Mouse (Mus musculus) embryo, embryonic 10.5 days (tissue): ENCODE results near the gene Runx1.

Experiments used
- DNase-seq: peaks from one replicate; pipeline ENCODE4 v3.0.0-alpha.2; 2015; ENCODE audit warnings: low spot score

The Runx1 gene

DNA sequence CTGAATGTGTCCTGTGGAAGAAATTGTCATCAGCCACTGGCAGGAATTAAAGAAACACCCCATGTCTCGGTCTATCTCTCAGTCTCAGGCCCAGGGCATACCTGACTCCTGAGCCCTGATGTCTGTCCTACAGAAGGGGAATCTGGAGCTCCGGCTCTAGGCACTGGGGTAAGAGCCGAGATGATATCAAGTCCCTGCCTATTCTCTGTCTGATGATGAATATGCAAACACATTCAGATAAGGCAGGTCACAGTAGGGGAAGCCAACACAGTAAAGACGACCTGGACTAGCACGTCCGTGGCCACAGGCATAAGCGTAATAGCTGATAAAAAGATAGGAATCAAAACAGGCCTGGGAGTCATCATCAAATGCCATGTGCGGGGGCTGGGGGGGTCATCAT, 32.2 kb downstream of the Runx1 start:
- no peak for DNase-seq

DNA sequence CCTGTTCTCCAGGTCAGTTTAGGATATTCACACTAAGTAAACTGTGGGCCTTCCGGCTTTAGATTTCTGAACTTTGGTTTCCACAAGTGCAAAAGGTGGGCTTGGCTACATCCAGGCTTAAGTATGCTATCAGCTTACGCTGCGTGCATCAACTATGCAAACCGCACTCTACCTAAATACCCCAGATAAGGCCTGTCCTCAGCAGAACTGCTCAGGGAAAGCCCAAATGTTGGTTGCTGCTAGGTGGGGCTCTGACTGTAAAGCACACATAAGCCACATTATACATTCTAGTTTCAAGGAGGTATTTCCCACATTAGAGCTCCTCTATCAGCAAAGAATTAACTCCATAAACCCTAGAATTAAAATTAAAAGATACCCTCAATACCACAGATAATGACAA, 33.0 kb downstream of the Runx1 start:
- no peak for DNase-seq

DNA sequence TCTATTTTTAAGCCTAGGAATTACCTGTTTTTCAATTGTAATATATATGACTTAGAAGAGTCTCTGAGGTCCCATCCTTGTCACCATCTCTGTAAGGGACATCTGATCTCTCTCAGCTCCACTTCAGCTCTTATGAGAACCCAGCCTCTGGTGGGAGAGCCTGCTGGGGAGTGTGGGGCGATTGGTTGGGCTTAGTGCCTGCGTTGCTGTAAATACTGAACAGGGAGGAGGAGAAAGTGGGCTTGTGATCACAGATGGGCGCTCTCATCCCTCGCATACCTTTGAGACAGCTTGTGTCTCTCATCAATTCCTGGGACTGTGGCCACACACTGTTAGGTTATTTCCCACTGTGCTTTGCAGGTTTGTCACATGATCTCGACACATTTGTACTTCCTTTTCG, 35.3 kb downstream of the Runx1 start:
- no peak for DNase-seq

DNA sequence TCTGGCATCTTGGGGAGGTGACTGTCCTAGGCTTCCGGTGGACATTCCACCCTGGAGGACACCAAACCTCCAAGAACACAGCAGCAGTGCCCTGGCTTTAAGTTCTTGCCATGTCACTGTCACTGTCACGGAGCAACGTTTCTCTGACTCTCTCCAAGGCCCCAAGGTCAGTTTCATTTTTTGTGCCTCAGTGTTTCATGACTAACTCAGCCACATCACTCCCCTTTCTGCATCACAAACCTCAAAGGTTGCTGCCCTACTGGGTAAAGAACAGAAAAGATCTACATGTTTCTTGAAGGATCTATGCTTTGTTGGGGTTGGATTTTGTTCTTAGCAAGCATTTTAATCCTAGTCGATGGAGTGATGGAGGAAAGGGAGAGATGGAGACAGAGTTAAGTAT, 36.1 kb downstream of the Runx1 start:
- no peak for DNase-seq

DNA sequence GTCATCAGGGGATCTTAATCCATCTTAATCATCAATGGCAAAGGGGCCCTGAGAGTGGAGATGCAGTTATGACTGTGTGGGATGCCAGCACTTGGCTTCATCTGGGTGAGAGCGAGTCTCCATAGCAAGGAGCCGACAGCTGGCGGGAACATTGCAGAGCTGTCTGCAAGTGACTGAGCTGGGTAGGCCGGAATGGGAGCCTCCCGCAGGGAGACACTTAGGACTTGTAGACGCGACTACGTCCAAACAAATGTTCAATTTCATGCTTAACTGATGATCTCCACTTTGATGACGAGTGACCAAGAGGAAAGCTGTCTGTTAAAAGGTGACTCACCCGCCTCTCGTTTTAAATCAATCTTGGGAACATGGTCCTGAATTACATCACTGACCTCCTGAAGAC, 37.5 kb downstream of the Runx1 start:
- no peak for DNase-seq

DNA sequence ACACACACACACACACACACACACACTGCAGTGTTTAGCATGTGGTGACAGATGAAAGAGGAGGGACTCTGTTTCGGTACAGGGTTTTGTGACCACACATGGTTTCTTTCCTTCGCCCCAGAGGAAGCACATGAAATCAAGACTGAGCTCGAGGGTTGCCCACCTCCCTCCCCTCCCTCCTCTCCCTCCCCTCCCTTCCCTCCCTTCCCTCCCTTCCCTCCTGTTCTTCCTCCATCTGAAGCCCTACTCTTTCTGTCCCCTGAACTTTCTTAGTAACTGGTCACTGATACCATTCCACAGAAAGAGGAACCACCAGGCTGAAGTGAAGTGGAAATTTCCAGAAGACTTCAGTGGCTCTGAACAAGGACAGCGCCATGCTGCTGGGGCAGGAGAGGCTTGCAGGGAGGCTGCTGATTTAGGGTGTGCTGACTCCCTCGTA, 39.0 kb downstream of the Runx1 start:
- DNase-seq: no peak

DNA sequence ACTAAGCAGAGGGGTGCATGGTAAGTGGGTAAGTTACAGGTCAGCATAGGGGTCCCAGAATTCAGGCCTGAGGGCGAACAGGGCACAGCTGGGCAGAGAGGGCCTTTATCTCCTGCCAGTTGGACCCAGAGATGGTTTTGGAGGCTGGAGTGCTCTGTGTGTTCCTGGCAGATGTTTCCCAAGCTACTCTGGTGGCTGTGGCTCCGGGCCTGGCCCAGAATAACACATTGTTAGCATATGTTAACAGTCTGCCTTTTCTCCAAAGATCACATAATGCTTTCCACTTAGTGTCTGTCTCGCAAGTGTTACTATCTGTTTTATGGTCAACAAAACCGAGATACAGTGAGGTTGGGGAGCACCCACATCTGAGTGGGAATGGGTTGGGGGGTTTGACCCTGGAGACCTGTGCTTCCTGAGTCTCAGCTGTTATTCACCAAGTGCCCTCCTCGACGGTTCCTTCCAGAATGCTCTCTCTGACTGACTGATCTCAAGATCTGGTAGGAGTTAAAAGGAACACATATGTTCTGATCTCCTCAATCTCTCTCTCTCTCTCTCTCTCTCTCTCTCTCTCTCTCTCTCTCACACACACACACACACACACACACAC, 39.6 kb downstream of the Runx1 start:
- DNase-seq: no peak

DNA sequence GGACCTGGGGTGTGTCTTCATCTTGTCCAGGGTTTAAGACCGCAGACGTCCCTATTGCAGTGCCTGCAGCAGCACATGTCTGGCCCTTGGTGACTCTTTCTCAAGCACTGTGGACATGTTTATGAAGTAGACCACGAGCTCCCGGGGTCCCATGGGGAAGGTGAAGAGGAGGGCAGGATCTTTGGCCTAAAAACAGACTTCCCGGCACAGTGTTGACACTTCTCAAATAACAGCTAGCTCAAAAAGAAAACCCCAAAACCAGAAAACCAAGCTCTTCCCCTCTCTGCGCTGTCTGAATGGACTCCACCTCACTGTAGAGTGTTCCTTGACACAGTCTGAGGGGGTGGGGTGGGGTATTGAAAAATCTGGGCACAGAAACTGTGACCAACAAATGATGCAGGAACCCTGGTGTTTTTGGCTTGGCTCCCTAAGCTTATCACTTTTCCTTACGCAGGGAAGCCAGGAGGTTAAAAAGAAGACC, 42.3 kb downstream of the Runx1 start:
- DNase-seq: no peak

DNA sequence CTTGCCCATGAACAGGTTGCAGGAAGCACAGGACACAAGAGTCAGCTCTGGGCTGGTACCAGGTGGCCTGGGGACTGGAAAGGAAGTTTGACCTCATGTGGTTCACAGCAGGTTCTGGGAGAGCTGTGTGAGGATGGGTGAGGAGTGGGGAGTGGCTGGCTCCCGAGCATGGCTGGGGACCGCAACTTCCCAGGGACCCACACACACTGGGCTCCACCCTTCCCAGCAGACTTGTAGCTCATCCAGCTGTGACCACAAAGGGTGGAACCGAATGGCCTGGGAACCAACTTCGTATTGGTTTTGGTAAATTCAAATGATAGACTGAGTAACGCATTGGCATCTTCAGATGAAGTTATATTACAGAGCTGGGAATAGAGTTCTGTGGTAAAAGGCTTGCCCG, 43.5 kb downstream of the Runx1 start:
- DNase-seq: no peak

DNA sequence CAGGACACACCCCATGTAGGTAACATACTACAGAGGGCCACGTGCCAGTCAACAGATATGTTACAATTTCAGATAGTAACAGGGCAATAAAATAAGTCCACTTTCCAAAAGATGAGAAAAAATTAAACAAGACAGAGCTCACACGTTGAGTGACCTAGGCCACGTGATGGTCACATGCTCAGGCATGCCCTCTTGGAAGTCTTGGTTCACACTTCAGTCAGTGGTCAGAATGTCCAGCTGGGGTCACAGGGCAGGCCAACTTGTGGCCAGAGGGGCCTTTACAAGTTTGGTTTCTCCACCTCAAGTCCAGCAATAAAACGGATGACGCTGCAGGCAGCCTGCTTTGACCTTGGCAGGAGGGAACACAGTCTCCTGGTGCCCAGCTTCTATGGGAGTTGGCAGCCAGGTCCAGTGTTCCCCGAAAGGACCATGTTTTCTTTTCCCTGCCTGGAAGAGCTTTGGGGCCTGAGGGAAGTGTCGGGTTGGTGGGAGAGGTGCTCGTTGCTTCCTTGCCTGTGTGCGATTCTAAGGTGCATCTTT, 46.0 kb downstream of the Runx1 start:
- DNase-seq: no peak

DNA sequence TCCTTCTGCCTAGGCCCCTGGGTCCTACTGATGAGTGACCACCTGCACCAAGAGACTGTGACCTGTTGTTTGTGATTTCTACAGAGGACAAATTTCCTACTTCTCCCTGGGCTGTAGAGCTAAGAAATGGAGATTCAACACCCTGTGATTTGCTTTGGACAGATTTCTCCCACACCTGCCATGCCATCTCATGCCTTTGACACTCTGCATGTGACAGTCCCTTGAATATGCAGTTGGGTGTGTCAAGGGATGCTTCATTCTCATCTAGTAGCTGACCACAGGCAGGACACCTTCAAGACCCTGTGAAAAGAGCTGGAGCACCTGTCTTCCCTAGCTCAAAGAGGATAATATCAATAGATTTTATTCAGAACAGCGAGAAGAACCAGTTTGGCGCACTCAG, 46.8 kb downstream of the Runx1 start:
- DNase-seq: no peak

DNA sequence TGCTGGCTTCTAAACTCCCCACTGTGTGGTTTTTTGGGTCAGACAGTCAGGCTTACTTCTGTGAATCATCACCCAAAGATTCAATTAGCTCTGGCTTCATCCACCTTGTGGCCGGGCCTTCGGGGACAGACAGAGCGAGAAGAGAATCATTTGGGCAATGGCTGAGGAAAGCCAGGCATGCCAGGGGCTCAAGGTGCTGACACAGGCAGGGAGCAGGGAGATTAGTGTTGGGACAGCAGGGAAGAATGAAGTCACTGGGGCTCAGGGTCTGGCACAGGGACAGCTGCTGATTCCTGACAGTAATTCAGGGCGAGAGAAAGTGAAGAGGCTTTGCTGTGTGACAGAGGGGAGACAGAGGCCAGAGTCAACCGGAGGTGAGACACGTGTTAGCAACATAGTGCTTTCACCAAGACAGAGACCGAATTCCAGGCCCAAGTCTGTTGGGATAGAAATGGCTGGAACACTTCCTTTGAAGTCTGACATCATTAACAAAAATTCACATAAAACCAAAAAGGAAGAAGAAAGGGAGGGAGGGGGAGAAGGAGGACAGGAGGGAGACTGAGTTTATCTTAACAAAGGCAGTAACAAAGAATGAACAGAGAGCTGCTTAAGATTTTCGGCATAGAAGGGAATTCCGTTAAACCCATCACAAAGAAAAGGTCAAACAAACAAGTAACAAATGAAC, 47.7 kb downstream of the Runx1 start:
- DNase-seq: no peak

DNA sequence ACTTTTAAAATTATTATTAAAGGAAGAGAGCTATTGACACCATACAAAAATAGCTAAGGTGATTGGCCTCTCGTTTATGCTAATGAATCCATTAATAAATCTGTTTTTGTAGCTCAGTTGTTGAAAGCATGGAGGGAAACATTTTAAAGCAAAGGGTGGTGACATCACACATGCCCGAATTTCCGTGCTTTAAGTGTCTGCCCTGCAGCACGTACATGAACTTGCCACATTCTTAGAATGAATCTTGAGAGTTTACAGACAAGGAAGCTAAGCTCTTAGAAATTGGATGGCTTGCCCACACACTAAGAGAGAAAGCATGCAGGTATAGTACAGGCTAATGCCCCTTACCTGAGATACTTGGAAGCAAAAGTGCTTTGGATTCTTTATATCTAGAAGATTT, 58.1 kb downstream of the Runx1 start:
- no peak for DNase-seq

DNA sequence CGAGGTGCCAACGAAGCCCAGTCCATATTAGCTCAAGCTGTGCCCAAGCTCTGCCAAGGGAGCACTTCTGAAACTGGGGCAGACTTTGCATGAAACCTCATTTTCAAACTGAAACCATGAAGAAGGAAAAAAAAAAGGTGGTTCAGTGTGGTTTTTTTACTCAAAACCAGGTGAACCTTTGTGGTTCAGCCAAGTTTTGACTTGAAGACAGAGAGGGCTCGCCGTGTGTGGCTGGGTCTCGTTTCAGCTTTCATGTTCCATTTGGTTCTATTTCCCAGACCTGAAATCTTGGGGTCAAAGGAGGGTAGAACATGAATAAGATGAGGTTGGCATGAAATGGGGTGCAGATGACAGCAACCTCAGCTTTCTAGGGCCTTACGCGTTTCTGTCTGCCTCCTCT, 58.5 kb downstream of the Runx1 start:
- no peak for DNase-seq

DNA sequence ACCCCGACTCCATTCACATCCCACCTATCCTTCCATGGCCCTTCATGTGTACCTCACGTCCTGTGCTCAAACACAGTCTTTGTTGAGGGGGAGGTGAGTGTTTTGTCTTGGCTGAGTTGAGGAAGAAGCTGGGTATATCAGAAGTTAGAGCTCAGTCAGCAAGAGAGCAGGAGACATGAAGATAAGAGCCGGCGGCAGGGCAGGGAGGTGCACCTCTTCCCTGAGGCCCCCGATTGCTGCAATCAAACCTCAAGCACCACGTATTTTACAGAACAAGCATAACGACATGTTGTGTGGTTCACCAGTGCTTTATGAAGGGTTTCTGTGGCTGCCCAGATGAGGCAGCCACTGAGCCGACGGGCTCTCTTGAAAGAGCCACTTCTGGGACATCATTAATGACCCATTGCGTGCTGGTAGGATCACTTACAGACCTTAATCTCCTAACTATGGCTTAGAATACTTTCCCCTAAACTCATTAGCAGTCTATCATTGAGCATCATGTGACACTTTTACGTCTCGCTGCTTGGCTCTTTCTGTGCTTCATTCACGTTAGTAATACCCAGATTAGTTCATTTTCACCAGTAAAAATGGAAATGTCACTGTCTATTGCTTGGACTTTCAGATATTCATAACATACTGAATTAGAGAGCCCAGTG, 61.1 kb downstream of the Runx1 start:
- DNase-seq: no peak

DNA sequence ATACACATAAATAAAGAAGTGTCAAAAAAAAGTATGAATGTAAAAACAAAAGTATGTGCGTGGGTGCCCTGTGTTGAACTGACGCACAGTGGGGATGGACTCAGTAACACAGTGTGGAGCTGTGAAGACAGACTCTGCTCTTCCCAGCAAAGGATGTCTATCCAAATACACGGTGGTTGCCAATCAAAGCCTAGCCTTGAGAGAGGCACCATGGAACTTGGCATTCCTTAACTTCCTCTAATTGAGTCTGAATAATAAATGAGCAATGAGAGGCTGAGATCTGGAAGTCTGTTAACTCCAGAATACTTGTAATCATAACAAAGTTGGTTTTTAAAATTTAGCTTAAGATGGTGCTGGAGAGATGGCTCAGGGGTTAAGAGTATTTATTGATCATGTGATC, 62.3 kb downstream of the Runx1 start:
- DNase-seq: no peak

DNA sequence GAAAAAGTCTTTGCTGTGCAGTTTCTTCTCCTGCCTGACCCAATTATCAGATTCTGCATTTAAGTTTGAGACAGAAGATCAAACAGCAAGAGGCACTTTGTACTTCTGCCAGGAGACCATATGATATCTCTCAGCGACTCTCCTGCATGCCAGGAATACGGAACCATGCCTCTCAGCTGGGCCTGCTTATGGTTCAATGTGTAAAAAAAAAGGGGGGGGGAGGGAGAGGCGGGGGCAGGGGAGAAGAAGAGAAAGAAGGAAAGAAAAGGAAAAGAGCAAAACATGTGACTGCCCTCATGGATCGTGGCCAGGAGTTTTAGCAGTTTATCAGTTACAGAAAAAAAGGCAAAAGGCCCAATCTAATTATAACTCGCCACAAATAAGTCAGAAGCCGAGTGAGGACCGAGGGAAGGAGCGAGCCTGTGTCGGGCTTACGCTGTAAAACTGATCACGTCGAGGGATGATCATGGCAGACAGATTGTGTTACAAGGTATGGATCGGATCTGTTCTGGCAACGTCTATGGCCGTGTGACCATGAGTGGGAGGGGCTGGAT, 63.9 kb downstream of the Runx1 start:
- no peak for DNase-seq

DNA sequence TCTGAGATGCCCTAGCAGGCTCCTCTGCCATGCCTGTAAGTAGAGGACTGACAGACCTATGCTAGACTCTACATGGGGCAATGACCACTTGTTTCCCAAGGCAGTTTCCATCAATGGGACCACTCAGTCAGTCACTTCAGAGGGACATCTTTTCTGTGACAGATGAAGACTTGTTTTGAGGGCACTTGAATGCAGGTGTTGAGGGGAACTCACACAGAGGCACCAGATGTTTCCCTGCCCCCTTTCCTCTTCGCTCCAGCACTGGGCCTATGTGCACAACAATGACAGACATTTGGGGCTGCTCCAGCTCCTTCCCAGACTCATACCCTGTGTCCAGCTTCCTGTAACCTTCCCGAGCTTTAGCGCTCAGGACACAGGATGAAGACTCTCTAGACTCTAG, 65.9 kb downstream of the Runx1 start:
- no peak for DNase-seq

DNA sequence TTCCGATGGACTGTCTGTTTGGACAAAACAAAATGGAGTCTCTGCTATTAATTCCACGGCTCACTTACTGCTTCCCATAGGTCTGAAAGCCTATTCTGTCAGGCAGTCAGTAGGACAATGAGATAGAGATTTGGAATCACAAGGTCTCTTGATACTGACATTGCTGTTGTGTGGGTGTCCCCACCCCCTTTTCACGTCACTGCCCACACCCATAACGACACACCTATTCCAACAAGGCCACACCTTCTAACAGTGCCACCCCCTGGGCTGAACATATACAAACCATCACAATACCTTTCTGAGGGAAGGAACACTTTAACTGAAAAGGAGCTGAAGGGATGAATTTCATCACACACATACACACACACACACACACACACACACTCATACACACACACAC, 68.4 kb downstream of the Runx1 start:
- DNase-seq: no peak

DNA sequence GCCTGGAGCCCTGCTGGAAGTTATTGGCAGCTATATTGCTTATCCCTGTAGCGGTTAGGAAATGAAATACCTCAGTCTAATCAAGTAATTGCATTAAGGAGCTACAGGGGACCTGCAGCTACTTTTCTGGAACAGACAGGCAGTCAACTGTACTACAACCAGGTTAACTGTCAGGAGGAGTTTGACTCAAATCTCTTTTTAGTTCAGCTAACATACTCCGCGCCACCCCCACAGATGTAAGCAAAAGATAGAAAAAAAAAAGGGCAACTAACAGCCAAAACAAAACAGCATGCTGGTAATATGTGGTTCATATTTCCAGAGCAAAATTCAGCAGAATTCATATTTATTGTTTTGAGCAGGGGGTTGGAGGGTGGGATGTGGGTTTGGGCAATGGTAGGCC, 72.0 kb downstream of the Runx1 start:
- no peak for DNase-seq

DNA sequence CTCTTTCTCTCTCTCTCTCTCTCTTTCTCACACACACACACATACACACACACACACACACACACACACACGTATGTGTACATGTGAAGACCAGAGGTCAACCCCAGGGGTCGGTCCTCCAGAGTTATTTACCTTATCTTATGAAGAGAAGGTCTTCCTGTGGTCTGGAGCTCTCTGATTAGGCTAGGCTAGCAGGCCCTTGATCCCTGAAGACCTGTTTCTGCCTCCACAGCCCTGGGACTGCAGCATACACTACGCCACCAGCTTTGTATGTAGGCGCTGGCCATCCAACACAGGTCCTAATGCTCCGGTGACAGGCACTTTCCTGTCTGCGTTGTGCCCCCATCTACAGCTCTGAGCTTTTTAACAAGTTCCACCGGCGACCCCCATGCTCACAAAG, 72.8 kb downstream of the Runx1 start:
- DNase-seq: no peak

DNA sequence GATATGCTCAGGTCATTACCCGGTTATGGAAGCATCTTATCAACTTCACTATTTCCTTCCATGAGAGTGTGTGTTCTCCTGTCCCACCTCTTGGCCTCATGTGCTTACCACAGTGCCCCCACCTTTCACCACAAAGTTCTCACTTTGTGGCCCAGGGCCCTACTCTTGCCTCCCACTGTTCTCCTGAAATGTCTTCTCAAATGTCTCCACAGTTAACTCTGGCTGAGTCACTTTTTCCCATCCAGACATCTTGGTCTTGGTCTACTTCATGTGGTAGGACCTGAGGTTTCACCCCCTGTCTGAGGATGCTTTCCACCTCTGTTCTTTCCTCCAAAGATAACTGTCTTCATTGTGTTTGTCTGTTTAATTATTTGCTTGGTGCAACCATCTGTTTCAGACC, 77.7 kb downstream of the Runx1 start:
- no peak for DNase-seq

DNA sequence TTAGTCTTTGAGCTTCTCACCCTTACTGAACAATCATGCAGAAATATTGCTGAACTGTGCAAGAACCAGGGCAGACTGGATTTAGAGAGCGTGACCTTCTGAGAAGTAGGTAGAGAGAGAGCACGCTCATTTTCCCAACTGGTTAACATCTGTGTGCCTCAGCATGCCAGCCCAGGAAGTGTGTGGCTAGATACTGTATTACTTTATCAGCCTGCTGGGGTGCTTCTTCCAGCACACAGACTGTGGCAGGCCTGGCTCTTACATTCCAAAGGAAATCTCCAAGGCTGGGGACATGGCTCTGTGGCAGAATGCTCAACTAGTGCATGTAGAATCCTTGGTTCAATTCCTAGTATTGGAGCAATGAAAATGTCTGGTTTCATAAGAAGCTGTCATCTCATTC, 78.9 kb downstream of the Runx1 start:
- DNase-seq: no peak
